Mouse (Mus musculus) megakaryocyte-erythroid progenitor cell, adult 5-6 weeks (primary cell): ENCODE results near the gene Zfp593. TPM values are rescaled to one million over a fixed set of nuclear protein-coding genes. Genes with fewer than 3 reads are reported as not detected.

Source experiments
- ATAC-seq: replicated peaks from 2 replicates; pipeline ENCODE4 v1.8.0; 2016; ENCODE audit warnings: mild to moderate bottlenecking, inconsistent platforms; ENCODE audit not compliant: severe bottlenecking, poor library complexity, low FRiP score, low TSS enrichment
- total RNA-seq, 2 experiments: library from RNA; stranded (forward) in 1 of 2; stranded (reverse) in 1 of 2; fragments of 200-1000, 215-1000 nt in 1 of 2; fragments of >200 nt in 1 of 2; fragmentation: Nextera tagmentation in 1 of 2; gene quantifications; 2 replicates each; pipeline ENCODE4 v1.2.3; 2014 to 2017

Gene Zfp593
- total RNA-seq, 2 experiments from 2014 or later: 14.9 to 20.3 TPM

GRCm38 (mm10) chr4:134238279-134238651, 7.1 kb downstream of the Zfp593 start, which contains the start of gene Cnksr1:
Gene Cnksr1, minus strand, starts transcription at chr4:134238399.
- ATAC-seq: no peak

GRCm38 (mm10) chr4:134237582-134238278, 7.7 kb downstream of the Zfp593 start:
- ATAC-seq: 0 out of 2 replicates have a peak, but pooled peaks have one; percentile 7

- no peak for ATAC-seq
These were observed 10.5 kb downstream of the Zfp593 start for GRCm38 (mm10) chr4:134234876-134235275.

DNA sequence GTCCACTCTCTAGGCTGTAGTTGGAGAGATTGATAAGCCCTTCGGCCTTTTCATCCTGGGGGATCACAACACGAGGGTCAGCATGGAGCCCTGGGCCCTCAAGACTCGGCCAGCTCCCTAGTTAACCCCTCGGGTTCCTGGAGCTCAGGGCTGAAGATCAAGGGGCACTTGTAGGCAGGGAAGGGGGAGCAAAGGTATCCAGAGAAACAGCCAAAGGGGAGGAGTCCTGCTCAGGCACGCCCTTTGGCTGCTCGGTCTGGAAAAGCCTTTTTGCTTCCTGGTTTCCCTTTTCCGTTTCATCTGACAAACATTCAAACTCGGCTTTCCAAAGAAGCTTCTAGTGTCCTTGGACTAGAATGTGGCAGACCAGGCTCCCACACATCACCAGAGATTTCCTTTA, 15.0 kb downstream of the Zfp593 start:
- ATAC-seq: no peak

DNA sequence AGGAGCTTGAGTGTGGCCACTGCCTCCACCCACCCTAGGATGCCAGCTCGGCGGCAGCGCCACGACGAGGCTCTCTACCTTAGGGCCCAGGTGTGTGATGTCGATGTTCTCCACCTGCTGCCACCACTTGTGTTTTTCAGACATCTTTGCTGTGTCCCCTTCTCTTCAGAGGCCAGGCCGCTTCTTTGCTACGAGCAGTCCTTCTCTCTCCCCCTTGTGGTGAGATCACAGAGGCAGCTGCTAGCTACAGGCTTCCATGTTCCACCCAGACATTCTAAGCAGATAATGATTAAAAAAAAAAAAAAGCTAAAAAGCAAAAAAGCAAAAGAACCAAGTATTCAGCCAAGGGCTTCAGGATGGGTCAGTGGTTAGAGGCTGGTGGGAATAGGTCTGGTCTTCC, 18.2 kb downstream of the Zfp593 start, which contains the start of gene Catsper4:
Catsper4 (minus strand) TSS at position 190 of the 400 bp plus-strand sequence.
- ATAC-seq: no peak

DNA sequence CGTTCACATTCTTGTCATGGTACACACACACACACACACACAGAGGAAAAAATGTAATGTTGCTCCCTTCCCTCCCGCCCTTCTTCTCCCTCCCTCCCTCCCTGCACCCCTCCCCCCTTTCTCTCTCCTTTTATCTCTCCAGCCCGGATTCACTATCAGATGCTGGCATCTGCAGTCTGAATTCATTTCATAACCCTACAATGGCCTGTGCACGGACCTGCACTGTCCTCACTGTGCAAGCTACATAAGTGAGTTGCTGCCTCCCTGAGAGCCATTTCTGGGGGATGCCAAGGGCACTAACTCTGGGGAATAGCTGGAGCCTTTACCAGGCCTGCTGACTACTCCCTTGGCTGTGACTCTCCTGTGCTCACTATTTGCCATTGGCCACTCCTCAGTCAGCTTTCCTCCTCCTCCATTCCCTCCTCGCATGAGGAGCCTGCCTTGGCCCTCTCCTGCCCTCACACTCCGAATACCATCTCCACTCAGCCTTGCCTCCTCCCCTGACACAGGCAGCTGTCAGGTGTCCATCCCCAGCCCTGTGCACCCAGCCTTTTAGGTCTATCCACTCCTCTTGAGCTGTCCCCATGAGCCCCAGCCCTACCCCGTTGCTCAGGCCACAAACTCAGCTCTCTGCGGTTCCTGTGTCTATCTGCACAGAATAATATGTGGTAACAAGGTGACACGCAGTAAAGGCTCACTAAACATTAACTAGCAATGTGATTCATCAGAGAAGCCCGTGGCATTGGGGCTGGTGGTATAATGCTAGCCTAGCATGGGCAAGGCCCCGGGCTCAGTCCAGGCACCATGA, 22.4 kb downstream of the Zfp593 start:
- no peak for ATAC-seq

DNA sequence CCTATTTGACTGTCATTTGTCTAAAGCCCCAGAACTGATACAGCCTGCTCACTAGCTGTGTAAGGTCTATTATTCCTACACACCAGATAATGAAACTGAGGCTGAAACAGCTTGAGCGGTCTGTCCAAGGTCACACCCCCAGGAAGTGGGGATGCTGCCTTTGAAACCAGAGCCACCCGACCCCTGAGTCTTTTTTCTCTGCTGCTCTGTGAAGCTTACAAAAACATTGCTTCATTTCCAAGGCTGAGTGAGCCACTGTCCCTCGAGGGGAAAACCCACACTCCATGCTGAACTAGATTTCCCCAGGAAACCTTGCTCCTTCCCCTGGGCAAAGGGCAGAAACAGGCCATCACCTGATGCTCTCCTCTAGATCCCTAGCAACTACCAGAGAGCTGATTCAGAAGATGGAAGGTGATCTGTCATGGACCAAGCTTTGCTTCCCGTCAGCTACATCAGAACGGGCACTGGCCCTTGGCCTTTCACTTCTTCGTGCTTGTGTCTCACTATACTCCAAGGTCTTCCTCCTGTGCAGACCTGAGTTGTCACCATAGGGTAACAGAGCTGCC, 38.8 kb downstream of the Zfp593 start:
- no peak for ATAC-seq

GRCm38 (mm10) chr4:134203340-134203896, 42.0 kb downstream of the Zfp593 start:
- no peak for ATAC-seq

DNA sequence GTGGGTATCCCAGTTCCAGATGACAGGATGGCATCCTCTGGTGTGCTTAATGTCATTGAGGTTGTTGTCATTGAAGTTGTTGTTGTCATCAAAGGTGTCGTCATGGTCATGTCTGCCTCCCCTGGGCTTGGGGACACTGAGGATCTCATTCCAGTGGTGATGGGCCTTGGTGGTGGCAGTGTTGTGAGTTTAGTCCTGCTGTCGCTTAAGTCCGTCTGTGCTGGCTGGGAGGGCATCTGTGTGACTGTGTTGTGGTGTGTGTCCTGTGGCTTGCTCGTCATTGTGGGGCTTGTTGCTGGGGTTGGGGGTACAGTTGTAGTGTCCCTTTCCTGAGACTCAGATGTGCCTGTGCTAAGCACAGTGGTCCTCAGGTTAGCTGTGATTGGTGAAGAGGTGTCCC, 42.5 kb downstream of the Zfp593 start, which contains the start of gene Gm7534:
Gm7534 (minus strand) TSS at position 101 of the 400 bp plus-strand sequence.
- no peak for ATAC-seq

GRCm38 (mm10) chr4:134199371-134199770, 46.0 kb downstream of the Zfp593 start:
- no peak for ATAC-seq

Other genes starting within 250 kb of the Zfp593 start
- 27.0 and 34.0 TPM in 2 replicates for gene Dhdds, start 244.7 kb downstream of the Zfp593 start, total RNA-seq (2014; fragmentation: Nextera tagmentation)
- 10.6 and 26.2 TPM in 2 replicates for gene Dhdds, start 244.7 kb downstream of the Zfp593 start, total RNA-seq (2017)
- not detected in 2 replicates for gene Lin28a, start 226.8 kb downstream of the Zfp593 start, total RNA-seq (2014; fragmentation: Nextera tagmentation)
- gene Lin28a, start 226.8 kb downstream of the Zfp593 start, total RNA-seq (2017): 0.23 TPM in 1 of 2 replicates, not detected in the other
- not detected in 2 replicates for gene Zfp683, start 191.8 kb downstream of the Zfp593 start, total RNA-seq (2014; fragmentation: Nextera tagmentation)
- gene Zfp683, start 191.8 kb downstream of the Zfp593 start, total RNA-seq (2017): not detected in 2 replicates
- gene Crybg2, start 184.8 kb downstream of the Zfp593 start, total RNA-seq (2014; fragmentation: Nextera tagmentation): 0.55 TPM in 1 of 2 replicates, not detected in the other
- 0.09 TPM in 1 of 2 replicates, not detected in the other for gene Crybg2, start 184.8 kb downstream of the Zfp593 start, total RNA-seq (2017)
- 34.9 and 43.4 TPM in 2 replicates for gene Cd52, start 150.5 kb downstream of the Zfp593 start, total RNA-seq (2014; fragmentation: Nextera tagmentation)
- gene Cd52, start 150.5 kb downstream of the Zfp593 start, total RNA-seq (2017): 36.8 and 45.6 TPM in 2 replicates
- gene Ubxn11, start 143.0 kb downstream of the Zfp593 start, total RNA-seq (2014; fragmentation: Nextera tagmentation): 17.9 and 21.8 TPM in 2 replicates
- gene Ubxn11, start 143.0 kb downstream of the Zfp593 start, total RNA-seq (2017): 5.2 and 7.7 TPM in 2 replicates
- 87.3 and 101 TPM in 2 replicates for gene Sh3bgrl3, start 116.8 kb downstream of the Zfp593 start, total RNA-seq (2014; fragmentation: Nextera tagmentation)
- 34.2 and 55.1 TPM in 2 replicates for gene Sh3bgrl3, start 116.8 kb downstream of the Zfp593 start, total RNA-seq (2017)
- gene Cep85, start 58.5 kb downstream of the Zfp593 start, total RNA-seq (2014; fragmentation: Nextera tagmentation): 30.7 and 51.5 TPM in 2 replicates
- gene Cep85, start 58.5 kb downstream of the Zfp593 start, total RNA-seq (2017): 31.5 and 34.9 TPM in 2 replicates
- not detected in 2 replicates for gene Gm7534, start 42.6 kb downstream of the Zfp593 start, total RNA-seq (2014; fragmentation: Nextera tagmentation)
- not detected in 2 replicates for gene Gm7534, start 42.6 kb downstream of the Zfp593 start, total RNA-seq (2017)
- gene Catsper4, start 18.2 kb downstream of the Zfp593 start, total RNA-seq (2014; fragmentation: Nextera tagmentation): not detected in 2 replicates
- not detected in 2 replicates for gene Catsper4, start 18.2 kb downstream of the Zfp593 start, total RNA-seq (2017)
- not detected in 2 replicates for gene Cnksr1, start 7.2 kb downstream of the Zfp593 start, total RNA-seq (2014; fragmentation: Nextera tagmentation)
- gene Cnksr1, start 7.2 kb downstream of the Zfp593 start, total RNA-seq (2017): not detected in 2 replicates
- not detected in 2 replicates for gene E130218I03Rik, start 1.9 kb downstream of the Zfp593 start, total RNA-seq (2014; fragmentation: Nextera tagmentation)
- not detected in 2 replicates for gene E130218I03Rik, start 1.9 kb downstream of the Zfp593 start, total RNA-seq (2017)
- not detected in 2 replicates for gene Gm30191, start 1.3 kb upstream of the Zfp593 start, total RNA-seq (2014; fragmentation: Nextera tagmentation)
- not detected in 2 replicates for gene Gm30191, start 1.3 kb upstream of the Zfp593 start, total RNA-seq (2017)
- not detected in 2 replicates for gene Grrp1, start 8.5 kb upstream of the Zfp593 start, total RNA-seq (2014; fragmentation: Nextera tagmentation)
- 0.52 TPM in 1 of 2 replicates, not detected in the other for gene Grrp1, start 8.5 kb upstream of the Zfp593 start, total RNA-seq (2017)
- gene Pdik1l, start 42.3 kb upstream of the Zfp593 start, total RNA-seq (2014; fragmentation: Nextera tagmentation): 12.1 and 25.9 TPM in 2 replicates
- gene Pdik1l, start 42.3 kb upstream of the Zfp593 start, total RNA-seq (2017): 26.8 and 33.9 TPM in 2 replicates
- gene Trim63, start 69.5 kb upstream of the Zfp593 start, total RNA-seq (2014; fragmentation: Nextera tagmentation): not detected in 2 replicates
- not detected in 2 replicates for gene Trim63, start 69.5 kb upstream of the Zfp593 start, total RNA-seq (2017)
- gene Slc30a2, start 97.6 kb upstream of the Zfp593 start, total RNA-seq (2014; fragmentation: Nextera tagmentation): not detected in 2 replicates
- gene Slc30a2, start 97.6 kb upstream of the Zfp593 start, total RNA-seq (2017): not detected in 2 replicates
- gene Extl1, start 138.3 kb upstream of the Zfp593 start, total RNA-seq (2014; fragmentation: Nextera tagmentation): not detected in 2 replicates
- gene Extl1, start 138.3 kb upstream of the Zfp593 start, total RNA-seq (2017): not detected in 2 replicates
- gene Pafah2, start 150.7 kb upstream of the Zfp593 start, total RNA-seq (2014; fragmentation: Nextera tagmentation): 27.7 and 41.0 TPM in 2 replicates
- gene Pafah2, start 150.7 kb upstream of the Zfp593 start, total RNA-seq (2017): 18.2 and 24.1 TPM in 2 replicates
- 600 and 836 TPM in 2 replicates for gene Stmn1, start 222.7 kb upstream of the Zfp593 start, total RNA-seq (2014; fragmentation: Nextera tagmentation)
- 1,250 and 1,264 TPM in 2 replicates for gene Stmn1, start 222.7 kb upstream of the Zfp593 start, total RNA-seq (2017)